Mouse (Mus musculus): ENCODE results near the gene Icam2. TPM values are rescaled to one million over a fixed set of nuclear protein-coding genes. Genes with fewer than 3 reads are reported as not detected.
"Not testable (repeated sequence)": the region's sequence is repeated elsewhere in the genome, so short reads cannot be mapped to it uniquely, and the experiment has no call there.

Icam2 gene
- polyA plus RNA-seq, 1 experiment from 2014 or later: 9.8 TPM

DNA sequence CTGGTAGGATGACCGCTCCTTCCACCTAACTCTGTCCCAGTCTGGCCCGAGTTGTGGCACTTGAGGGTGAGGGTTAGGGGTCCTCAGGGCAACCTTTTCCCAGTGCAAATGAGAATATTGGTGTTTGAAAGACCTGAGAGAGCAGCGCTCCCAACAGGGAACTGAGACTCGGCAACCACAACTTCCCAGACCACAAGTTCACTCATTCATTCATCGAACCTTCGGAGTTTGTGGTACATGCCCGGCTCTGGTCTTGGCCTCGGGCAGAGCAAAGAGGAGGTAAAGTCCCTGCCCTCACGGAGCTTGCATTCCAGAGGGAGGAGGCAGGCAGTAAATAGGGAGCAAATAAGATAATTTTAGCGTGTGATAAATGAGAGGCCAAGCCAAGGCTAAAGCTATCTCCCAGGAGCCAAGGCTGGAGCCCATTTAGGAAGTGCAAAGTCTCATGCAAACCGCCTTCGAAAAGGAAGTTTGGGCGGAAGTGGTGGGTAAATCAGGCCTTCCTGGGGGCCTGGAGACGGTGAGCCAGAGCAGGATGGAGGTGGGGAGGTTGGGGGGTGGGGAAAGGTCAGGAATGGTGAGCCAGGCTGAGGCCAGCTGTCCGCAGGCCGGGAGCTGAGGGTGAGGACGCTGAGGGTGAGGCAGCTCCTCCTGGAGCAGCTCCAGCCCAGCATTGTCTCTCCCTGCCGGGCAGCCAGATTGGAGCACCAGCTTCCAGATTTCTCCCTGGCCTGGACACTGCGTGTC, 32.3 kb downstream of the Icam2 start:
- H3K4me1 ChIP-seq: no peaks in the 10 kb centered on the region
- no peak overlapping the region for H3K4me3 ChIP-seq (replicated peaks)
- no peaks in the 10 kb centered on the region for H3K27me3 ChIP-seq
- 82% methylated on average over 19 of the region's 19 CpGs for WGBS
- no peaks in the 10 kb centered on the region for H3K9me3 ChIP-seq
- H3K36me3 ChIP-seq (replicated peaks): no peaks in the 10 kb centered on the region
- no peak overlapping the region for H3K4me2 ChIP-seq
- no peak for ATAC-seq (ENCODE audit: low FRiP score)
- H3K9ac ChIP-seq: no peak overlapping the region
- no peak overlapping the region for H3K27ac ChIP-seq

DNA sequence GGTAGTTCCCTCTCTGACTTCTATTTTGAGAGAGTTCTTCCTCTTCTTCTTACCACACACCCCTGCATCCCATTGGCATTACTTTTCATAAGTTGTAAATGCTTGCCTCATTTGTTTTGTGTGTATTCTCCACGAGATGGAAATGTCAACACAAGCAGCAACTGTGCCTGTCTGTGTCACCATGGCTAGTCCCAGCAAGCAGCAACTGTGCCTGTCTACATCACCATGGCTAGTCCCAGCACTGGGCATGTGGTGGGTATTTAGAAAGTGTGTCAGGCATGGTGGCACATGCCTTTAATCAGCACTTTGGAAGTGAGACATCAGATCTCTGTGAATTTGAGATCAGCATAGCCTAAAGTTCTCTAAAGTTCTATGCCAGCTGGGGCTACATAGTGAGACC, 33.7 kb downstream of the Icam2 start:
- Histone ChIP-seq H3K9ac (no peak overlapping the region), H3K36me3 (replicated peaks) (no peaks in the 10 kb centered on the region), H3K4me1 (no peaks in the 10 kb centered on the region), H3K9me3 (no peaks in the 10 kb centered on the region), H3K4me2 (no peak overlapping the region), H3K27ac (no peak overlapping the region), H3K4me3 (replicated peaks) (no peak overlapping the region), H3K27me3 (no peaks in the 10 kb centered on the region)
- no peak for ATAC-seq (ENCODE audit: low FRiP score)
- 77% methylated on average over 1 of the region's 1 CpGs for WGBS

DNA sequence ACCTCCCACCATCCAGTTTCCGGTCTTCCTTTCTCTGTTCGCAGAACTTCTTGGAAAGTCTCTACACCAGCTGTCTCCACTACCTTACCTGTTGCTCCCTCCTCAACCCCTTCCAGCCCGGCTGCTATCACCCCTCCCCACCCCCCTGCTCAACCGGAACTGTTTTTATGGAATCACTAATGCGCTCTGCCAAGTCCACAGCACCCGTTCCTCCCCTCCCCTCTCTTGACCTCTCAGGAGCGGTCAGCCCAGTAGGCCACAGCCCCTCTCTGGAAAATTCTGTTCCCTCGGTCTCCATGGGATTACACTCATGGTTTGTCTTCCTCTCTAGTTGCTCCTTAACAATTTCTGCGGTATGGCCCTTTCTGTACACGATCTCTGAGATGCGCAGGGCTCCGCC, 34.7 kb downstream of the Icam2 start, which contains the start of gene Scn4a:
Gene Scn4a (minus strand): TSS at position 101 of the 400 bp plus-strand sequence.
- Histone ChIP-seq H3K4me2 (no peak within 1 kb of the TSS), H3K27me3 (no peaks in the 10 kb centered on the region), H3K9me3 (no peaks in the 10 kb centered on the region), H3K4me3 (replicated peaks) (no peak within 1 kb of the TSS), H3K4me1 (no peaks in the 10 kb centered on the region), H3K9ac (no peak within 1 kb of the TSS), H3K27ac (no peak within 1 kb of the TSS), H3K36me3 (replicated peaks) (no peaks in the 10 kb centered on the region)
- no peak for ATAC-seq (ENCODE audit: low FRiP score)
- 90% methylated on average over 12 of the region's 12 CpGs for WGBS

DNA sequence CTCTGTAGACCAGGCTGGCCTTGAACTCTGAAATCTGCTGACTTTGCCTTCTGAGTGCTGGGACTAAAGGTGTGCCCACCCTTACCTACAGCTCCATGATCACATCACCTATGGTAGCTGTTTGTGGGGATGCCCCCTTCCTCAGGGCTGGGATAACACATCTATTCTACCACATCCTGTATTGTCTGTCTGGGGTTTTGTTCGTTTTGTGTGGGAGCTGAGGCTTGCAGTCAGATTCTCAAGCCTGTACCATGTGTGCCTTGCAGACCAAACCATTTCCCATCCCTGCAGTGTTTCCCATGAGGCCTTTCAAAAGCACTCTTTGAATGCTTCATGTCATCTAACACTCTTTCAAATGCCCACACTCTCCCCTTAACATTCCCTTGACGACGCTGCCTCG, 35.9 kb downstream of the Icam2 start:
- WGBS: 85% methylated on average over 4 of the region's 4 CpGs
- H3K27me3 ChIP-seq: no peaks in the 10 kb centered on the region
- no peaks in the 10 kb centered on the region for H3K9me3 ChIP-seq
- no peak overlapping the region for H3K4me2 ChIP-seq
- no peaks in the 10 kb centered on the region for H3K36me3 ChIP-seq (replicated peaks)
- no peak for ATAC-seq (ENCODE audit: low FRiP score)
- no peaks in the 10 kb centered on the region for H3K4me1 ChIP-seq
- no peak overlapping the region for H3K27ac ChIP-seq
- H3K9ac ChIP-seq: no peak overlapping the region
- H3K4me3 ChIP-seq (replicated peaks): no peak overlapping the region

DNA sequence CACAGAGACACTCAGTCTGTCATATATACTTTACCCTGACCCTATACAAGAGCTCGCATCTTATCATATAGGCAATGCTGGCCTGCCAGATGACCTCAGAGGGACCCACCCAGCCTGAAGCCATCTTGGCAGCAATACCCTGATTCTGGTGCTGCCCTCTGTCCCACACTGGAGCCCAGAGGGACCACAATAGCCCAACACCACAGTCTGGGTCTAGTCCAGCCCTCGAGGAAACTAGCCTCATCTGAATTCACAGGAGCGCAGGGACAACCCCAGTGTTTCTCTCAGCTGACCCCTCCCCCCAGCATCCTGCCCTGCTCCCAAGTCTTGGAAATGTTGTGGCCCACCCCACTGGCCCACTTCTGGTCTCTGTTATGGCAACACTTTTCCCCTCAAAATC, 36.6 kb downstream of the Icam2 start:
- Histone ChIP-seq H3K9ac (no peak overlapping the region), H3K9me3 (no peaks in the 10 kb centered on the region), H3K36me3 (replicated peaks) (no peaks in the 10 kb centered on the region), H3K27ac (no peak overlapping the region), H3K27me3 (no peaks in the 10 kb centered on the region), H3K4me1 (no peaks in the 10 kb centered on the region), H3K4me3 (replicated peaks) (no peak overlapping the region), H3K4me2 (no peak overlapping the region)
- ATAC-seq (ENCODE audit: low FRiP score): no peak
- WGBS: 68% methylated on average over 3 of the region's 3 CpGs

DNA sequence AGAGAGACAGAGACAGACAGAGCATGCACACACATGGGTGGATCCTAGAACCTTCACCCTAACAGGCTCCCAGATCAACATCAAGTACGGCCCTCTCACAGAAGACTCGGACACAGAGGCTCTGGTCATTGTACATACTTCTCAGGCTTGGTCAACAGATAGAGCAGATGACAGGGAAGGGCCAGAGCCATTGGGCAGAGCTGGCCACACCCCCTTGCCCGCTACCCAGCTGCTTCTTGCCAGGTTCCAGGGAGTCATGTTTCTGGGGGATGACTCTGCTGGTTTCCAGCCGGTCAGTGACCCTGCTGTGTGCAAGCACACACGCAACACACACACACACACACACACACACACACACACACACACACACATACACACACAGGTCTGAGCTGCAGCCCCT, 37.0 kb downstream of the Icam2 start:
- WGBS: 61% methylated on average over 5 of the region's 5 CpGs
- Histone ChIP-seq H3K4me1 (no peaks in the 10 kb centered on the region), H3K4me2 (no peak overlapping the region), H3K4me3 (replicated peaks) (no peak overlapping the region), H3K27ac (no peak overlapping the region), H3K27me3 (no peaks in the 10 kb centered on the region), H3K9ac (no peak overlapping the region), H3K36me3 (replicated peaks) (no peaks in the 10 kb centered on the region), H3K9me3 (no peaks in the 10 kb centered on the region)
- no peak for ATAC-seq (ENCODE audit: low FRiP score)

DNA sequence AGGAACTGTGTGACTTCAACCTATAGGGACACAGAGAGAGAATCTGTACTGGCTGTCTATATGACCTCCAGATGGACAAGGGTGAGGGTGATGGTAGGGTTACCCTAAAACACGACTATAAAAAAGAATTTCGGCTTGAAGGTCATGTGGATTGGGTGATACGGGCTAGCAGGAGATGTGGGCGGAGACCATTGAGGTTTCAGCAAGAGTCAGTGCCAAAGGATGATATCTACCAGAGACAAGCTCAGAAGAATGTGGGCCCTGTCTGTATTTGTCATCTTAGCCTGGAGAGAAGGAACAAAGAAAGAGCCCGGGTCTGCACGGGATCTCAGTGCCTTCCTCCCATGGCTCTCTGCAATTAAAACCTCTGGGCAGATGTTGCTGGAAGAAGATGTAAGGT, 38.1 kb downstream of the Icam2 start:
- no peaks in the 10 kb centered on the region for H3K27me3 ChIP-seq
- H3K4me2 ChIP-seq: no peak overlapping the region
- ATAC-seq (ENCODE audit: low FRiP score): no peak

DNA sequence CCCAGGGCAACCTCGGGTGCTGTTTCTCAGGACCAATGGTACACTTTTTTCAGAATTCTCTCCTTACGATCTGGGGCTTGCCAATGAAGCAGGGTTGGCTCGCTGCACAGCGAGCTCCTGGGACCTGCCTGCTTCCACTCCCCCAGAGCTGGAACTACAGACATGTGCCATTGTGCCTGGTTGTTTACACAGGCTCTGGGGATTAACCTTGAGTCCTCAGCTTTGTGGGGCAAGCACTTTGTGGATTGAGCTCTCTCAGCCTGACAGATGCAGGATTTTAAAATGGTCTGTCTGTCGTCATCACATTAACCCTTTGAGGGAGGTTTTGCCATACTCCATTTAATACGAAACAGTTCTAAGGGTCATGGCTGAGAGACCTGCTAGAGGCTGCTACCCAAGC, 43.0 kb downstream of the Icam2 start:
- Histone ChIP-seq H3K4me1 (peaks cover 11% of the 10 kb centered on the region), H3K9me3 (no peaks in the 10 kb centered on the region), H3K9ac (no peak overlapping the region), H3K4me3 (replicated peaks) (no peak overlapping the region), H3K27me3 (no peaks in the 10 kb centered on the region), H3K27ac (no peak overlapping the region), H3K4me2 (no peak overlapping the region), H3K36me3 (replicated peaks) (no peaks in the 10 kb centered on the region)
- 57% methylated on average over 6 of the region's 6 CpGs for WGBS
- ATAC-seq (ENCODE audit: low FRiP score): no peak; the same call in 1 of the 2 replicates

More for the DNA sequence above, 38.1 kb downstream of the Icam2 start:
- Histone ChIP-seq H3K36me3 (replicated peaks) (no peaks in the 10 kb centered on the region), H3K9ac (no peak overlapping the region), H3K27ac (no peak overlapping the region), H3K4me1 (peaks cover 6% of the 10 kb centered on the region), H3K4me3 (replicated peaks) (no peak overlapping the region), H3K9me3 (no peaks in the 10 kb centered on the region)
- WGBS: 84% methylated on average over 6 of the region's 6 CpGs

DNA sequence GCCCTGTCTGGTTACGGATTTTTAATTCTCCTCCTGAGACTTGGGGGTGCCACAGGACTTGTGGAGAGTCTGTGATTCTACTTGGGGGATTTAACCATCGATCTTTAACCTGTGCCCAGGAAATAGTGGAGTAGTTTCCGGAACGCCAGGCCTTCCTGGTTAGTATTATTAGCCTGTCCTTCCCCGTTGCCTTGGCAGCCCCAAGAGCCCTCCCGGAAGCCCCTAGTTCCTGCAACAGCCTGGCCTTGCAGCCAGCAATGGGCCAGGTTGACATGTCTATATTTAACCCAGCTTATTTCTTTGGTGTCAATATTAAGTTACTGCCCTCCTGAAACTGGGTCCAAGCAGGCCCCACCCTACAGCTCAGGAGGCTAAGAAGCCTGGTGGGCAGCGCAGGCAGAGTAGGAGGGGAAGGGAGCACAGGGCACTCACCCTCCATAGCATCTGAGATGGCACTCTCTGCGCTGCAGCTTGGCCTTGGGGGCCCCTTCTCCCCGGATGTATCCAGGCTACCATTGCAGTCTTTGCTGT, 46.8 kb downstream of the Icam2 start:
- 81% methylated on average over 9 of the region's 9 CpGs for WGBS
- H3K36me3 ChIP-seq (replicated peaks): no peaks in the 10 kb centered on the region
- peaks cover 18% of the 10 kb centered on the region for H3K4me1 ChIP-seq
- no peak for ATAC-seq (ENCODE audit: low FRiP score)
- H3K9me3 ChIP-seq: no peaks in the 10 kb centered on the region
- H3K9ac ChIP-seq: no peak overlapping the region
- H3K27ac ChIP-seq: no peak overlapping the region
- H3K27me3 ChIP-seq: no peaks in the 10 kb centered on the region
- no peak overlapping the region for H3K4me2 ChIP-seq
- H3K4me3 ChIP-seq (replicated peaks): no peak overlapping the region

DNA sequence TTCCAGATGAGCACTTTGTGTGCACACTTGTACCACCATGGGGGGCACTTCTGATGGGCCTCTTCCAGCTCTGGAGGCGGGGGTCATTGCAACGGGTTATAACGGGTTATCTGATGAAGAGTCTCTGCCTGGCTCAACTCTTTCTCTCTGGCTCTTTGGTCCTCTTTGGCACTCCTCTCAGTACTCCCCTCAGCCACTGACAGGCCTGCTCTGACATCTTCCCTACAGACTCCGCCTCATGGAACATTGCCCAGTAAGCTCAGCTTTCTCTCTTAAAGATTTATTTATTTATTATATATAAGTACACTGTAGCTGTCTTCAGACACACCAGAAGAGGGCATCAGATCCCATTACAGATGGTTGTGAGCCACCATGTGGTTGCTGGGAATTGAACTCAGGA, 48.6 kb downstream of the Icam2 start:
- not testable (repeated sequence) for H3K9me3 ChIP-seq; H3K27me3 ChIP-seq; H3K27ac ChIP-seq; H3K4me2 ChIP-seq; H3K4me3 ChIP-seq (replicated peaks); H3K4me1 ChIP-seq; H3K36me3 ChIP-seq (replicated peaks); ATAC-seq (ENCODE audit: low FRiP score); H3K9ac ChIP-seq
- 88% methylated on average over 4 of the region's 4 CpGs for WGBS

DNA sequence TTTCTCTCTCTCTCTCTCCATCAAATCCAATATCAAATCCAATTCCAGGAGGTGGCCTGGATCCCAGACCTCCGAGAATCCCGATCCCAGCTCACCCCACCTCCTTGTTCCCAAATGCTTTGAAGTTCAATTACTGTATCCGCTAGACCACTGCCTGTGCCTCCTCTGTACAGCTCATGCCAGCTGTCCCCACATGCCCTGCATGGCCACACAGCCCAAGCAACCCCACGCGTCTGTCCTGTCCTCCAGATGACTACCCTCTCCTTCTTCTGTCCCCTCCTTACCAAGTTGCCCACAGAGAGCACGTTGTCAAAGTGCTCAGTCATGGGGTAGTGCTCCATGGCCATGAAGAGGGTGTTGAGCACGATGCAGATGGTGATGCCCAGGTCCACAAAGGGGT, 49.0 kb downstream of the Icam2 start:
- H3K36me3 ChIP-seq (replicated peaks): no peaks in the 10 kb centered on the region
- H3K4me1 ChIP-seq: peaks cover 7% of the 10 kb centered on the region
- no peak for ATAC-seq (ENCODE audit: low FRiP score)
- no peaks in the 10 kb centered on the region for H3K9me3 ChIP-seq
- no peaks in the 10 kb centered on the region for H3K27me3 ChIP-seq
- no peak overlapping the region for H3K27ac ChIP-seq
- H3K9ac ChIP-seq: no peak overlapping the region
- H3K4me2 ChIP-seq: no peak overlapping the region
- WGBS: 75% methylated on average over 7 of the region's 7 CpGs
- H3K4me3 ChIP-seq (replicated peaks): no peak overlapping the region

DNA sequence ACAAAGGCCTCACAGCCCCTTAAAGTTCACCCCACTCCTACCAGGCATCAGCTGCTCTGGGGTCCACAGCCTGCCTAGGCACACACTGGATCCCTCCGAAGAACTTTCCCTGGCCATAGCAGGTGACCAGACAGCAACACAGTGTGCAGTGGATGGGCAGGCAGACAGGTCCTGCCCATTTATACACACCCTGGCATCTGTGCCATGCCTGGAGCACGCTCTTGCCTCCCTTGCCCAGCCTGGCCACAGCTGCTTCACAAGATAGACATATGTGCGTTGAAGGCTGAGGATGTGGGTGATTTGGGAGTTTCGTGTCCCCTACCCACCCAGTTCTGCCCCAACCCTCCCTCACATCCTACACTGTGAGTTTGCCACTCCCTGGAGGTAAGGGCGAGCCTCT, 49.8 kb downstream of the Icam2 start:
- Histone ChIP-seq H3K4me2 (no peak overlapping the region), H3K4me1 (peaks cover 7% of the 10 kb centered on the region), H3K36me3 (replicated peaks) (no peaks in the 10 kb centered on the region), H3K4me3 (replicated peaks) (no peak overlapping the region), H3K9ac (no peak overlapping the region), H3K27ac (no peak overlapping the region), H3K9me3 (no peaks in the 10 kb centered on the region), H3K27me3 (no peaks in the 10 kb centered on the region)
- no peak for ATAC-seq (ENCODE audit: low FRiP score)
- WGBS: 74% methylated on average over 5 of the region's 5 CpGs

DNA sequence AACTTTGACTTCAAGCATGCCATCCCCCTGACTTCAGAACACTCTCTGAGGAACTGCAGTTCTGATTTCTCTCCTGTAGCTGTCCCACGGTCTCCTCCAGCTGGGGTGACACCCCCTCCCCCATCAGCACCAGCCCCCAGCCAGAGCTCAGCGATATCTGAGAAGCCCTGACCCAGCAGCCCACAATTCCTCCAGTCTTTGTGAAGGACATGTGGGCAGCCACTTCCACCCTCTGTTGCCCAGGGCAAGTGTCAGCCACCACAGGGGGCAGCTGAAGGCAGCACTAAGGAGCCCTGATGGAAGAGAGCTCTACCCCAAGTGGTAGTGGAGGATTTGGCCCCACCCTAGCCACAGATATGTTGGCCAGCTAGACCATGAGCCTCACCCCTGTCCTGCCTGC, 53.8 kb downstream of the Icam2 start:
- Histone ChIP-seq H3K4me3 (replicated peaks) (no peak overlapping the region), H3K4me2 (no peak overlapping the region), H3K9ac (no peak overlapping the region), H3K27me3 (no peaks in the 10 kb centered on the region; the same call in 1 of the 2 replicates), H3K27ac (no peak overlapping the region), H3K9me3 (no peaks in the 10 kb centered on the region), H3K36me3 (replicated peaks) (no peaks in the 10 kb centered on the region), H3K4me1 (peaks cover 7% of the 10 kb centered on the region)
- ATAC-seq (ENCODE audit: low FRiP score): no peak
- 18% methylated on average over 2 of the region's 2 CpGs for WGBS

Data from forebrain, embryonic 12.5 days (tissue).